Mouse (Mus musculus) forebrain, embryonic 16.5 days (tissue): ENCODE results near the gene L1cam. TPM values are rescaled to one million over a fixed set of nuclear protein-coding genes. Genes with fewer than 3 reads are reported as not detected.

Source experiments
- ATAC-seq: fragments of 200-750 bp; cut with Nextera tagmentation; 2 replicates; pipeline ENCODE4 v1.8.0; 2017; ENCODE audit warnings: mild to moderate bottlenecking, moderate library complexity
- H3K27ac ChIP-seq: fragments of 300-500 bp; sonication (generic); 2 replicates; pipeline ENCODE4 v1.5.1; 2014; ENCODE audit warnings: low read length, control low read depth
- H3K27me3 ChIP-seq: fragments of 300-500 bp; sonication (generic); replicated peaks from 2 replicates; pipeline ENCODE4 v1.6.1; 2014; ENCODE audit warnings: low read length; ENCODE audit not compliant: control insufficient read depth, insufficient read depth
- H3K36me3 ChIP-seq: fragments of 300-500 bp; sonication (generic); 2 replicates; pipeline ENCODE4 v1.6.1; 2014; ENCODE audit not compliant: control insufficient read depth, insufficient read depth
- H3K4me1 ChIP-seq: fragments of 300-500 bp; sonication (generic); replicated peaks from 2 replicates; pipeline ENCODE4 v1.6.1; 2014; ENCODE audit warnings: low read length; ENCODE audit not compliant: control insufficient read depth, insufficient read depth
- H3K4me2 ChIP-seq: fragments of 300-500 bp; sonication (generic); 2 replicates; pipeline ENCODE4 v1.6.1; 2014; ENCODE audit warnings: mild to moderate bottlenecking, low read length, control low read depth
- H3K4me3 ChIP-seq: fragments of 300-500 bp; sonication (generic); replicated peaks from 2 replicates; pipeline ENCODE4 v1.5.1; 2014; ENCODE audit warnings: mild to moderate bottlenecking, low read length, control low read depth
- H3K9ac ChIP-seq: fragments of 300-500 bp; sonication (generic); replicated peaks from 2 replicates; pipeline ENCODE4 v1.6.1; 2014; ENCODE audit warnings: low read depth, low read length, control low read depth
- H3K9me3 ChIP-seq: fragments of 300-500 bp; sonication (generic); 2 replicates; pipeline ENCODE4 v1.6.1; 2016; ENCODE audit warnings: low read length; ENCODE audit not compliant: control insufficient read depth
- WGBS: fragments of 180-500 bp; shearing (Covaris S2); extraction: QIAGEN DNeasy Blood & Tissue Kit; methylation state at CpG from one replicate; pipeline ENCODE4 v1.1.7; 2014; 5-methylcytosine and 5-hydroxymethylcytosine counted together
- polyA plus RNA-seq: library from polyadenylated mRNA; unstranded; fragments of >200 nt; fragmentation: Nextera tagmentation; extraction: Ambion mirVana; gene quantifications from 2 replicates; pipeline ENCODE4 v1.2.1, GENCODE M21; 2015

Gene L1cam
- polyA plus RNA-seq, 1 experiment from 2014 or later = 110 TPM

DNA sequence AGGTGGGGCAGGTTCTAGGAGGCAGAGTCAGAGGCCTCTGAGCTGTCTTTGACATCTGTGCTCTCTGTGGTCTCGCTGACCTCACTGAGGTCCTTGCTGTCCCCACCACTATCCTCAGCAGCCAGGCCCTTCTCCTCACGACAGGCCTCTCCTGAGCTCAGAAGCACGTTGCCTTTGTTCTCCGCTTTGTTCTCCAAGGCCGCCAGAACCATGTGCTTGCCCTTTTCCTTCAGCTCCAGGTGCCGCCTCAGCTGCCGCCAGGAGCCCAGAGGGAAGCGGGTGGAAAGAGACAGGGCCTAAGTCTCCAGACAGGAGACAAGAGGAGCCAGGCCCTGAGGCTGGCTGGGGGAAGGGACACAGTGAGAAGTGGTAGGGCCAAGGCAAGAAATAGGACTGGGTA is 21.0 kb upstream of the L1cam start:
- H3K9ac ChIP-seq = no peak overlapping the region
- 66% methylated on average over 8 of the region's 8 CpGs for WGBS
- H3K36me3 ChIP-seq = no peaks in the 10 kb centered on the region; the same call in 1 of the 2 replicates
- H3K4me2 ChIP-seq = no peak overlapping the region
- no peaks in the 10 kb centered on the region for H3K27me3 ChIP-seq
- H3K4me3 ChIP-seq = no peak overlapping the region
- no peak overlapping the region for H3K27ac ChIP-seq
- H3K4me1 ChIP-seq = peaks cover 10% of the 10 kb centered on the region
- no peak for ATAC-seq
- no peaks in the 10 kb centered on the region for H3K9me3 ChIP-seq

DNA sequence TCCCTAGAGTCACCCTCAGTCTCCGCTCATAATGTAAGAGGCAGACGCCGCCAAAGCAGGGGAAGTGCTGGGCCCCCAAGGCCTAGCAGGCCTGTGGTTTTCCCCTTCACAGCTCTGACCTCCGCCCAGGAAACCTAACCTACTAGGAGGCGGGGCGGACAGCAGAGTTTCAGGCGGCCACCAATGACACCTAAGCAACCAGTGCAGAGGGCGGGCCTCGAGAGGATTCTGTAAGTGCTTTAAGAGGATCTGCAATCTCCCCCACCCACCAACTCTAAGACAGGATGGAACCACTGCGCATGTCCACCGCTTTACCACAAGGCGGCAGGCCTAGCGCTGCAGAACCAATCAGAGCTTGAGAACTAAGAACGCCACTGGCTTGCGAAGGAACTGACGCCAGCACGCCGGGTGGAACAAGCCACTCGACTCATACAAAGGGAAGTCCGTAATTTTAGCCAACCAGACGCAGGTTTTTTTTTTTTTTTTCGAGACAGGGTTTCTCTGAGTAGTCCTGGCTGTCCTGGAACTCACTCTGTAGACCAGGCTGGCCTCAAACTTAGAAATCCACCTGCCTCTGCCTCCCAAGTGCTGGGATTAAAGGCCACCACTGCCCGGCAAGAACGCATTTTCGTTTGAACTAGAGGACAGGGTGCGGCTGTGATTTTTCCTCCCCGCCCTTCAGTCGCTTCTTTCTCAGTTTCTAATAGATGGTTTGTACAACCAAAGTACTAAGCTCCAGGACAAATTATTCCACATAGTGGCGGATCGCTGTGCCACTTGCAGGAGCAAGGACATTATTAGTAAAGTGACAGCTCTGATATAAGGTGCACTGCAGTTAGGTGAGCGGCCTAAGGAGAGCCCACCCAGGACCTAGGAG is 19.2 kb upstream of the L1cam start:
- ATAC-seq = peak; percentile 98
- Histone ChIP-seq H3K27me3 (no peaks in the 10 kb centered on the region; the same call in 1 of the 2 replicates), H3K4me3 (peak overlapping the region; percentile 32), H3K4me2 (peak overlapping the region; percentile 50), H3K4me1 (peaks cover 4% of the 10 kb centered on the region), H3K9ac (peak overlapping the region; percentile 51; the same call in 1 of the 2 replicates), H3K9me3 (no peaks in the 10 kb centered on the region), H3K27ac (peak overlapping the region; percentile 84), H3K36me3 (no peaks in the 10 kb centered on the region; the same call in 1 of the 2 replicates)
- WGBS = 28% methylated on average over 31 of the region's 31 CpGs

- no peaks in the 10 kb centered on the region; the same call in 1 of the 2 replicates for H3K27me3 ChIP-seq
- WGBS = 74% methylated on average over 2 of the region's 2 CpGs
- no peak overlapping the region for H3K9ac ChIP-seq
- H3K27ac ChIP-seq = no peak overlapping the region
- H3K4me3 ChIP-seq = no peak overlapping the region
- H3K4me1 ChIP-seq = peaks cover 4% of the 10 kb centered on the region
- no peaks in the 10 kb centered on the region for H3K36me3 ChIP-seq
- H3K4me2 ChIP-seq = no peak overlapping the region
- no peak for ATAC-seq
- no peaks in the 10 kb centered on the region for H3K9me3 ChIP-seq
Measured at GRCm38 (mm10) chrX:73911588-73911987, 15.7 kb upstream of the L1cam start.

DNA sequence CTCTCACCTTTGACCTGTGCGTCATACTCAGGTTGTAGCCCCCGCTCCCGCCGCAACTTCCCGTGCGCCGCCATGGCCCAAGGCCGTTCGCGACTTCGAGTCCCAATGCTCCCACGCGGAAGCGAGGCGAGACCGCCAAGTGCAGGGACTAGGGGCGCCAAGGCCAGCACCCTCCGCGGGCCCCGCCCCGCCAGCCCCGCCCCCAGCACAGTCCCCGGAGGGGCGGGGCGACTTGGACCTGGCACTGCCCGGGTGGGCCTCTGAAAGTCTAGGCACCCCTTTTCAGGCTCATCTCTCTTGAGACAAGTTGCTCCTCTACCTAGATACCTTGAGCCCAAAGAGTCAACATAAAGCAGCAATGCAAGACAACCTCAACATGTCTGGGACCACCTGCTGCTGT is 15.3 kb upstream of the L1cam start:
- Histone ChIP-seq H3K36me3 (no peaks in the 10 kb centered on the region), H3K4me3 (no peak overlapping the region), H3K4me2 (peak overlapping the region; percentile 11; the same call in 1 of the 2 replicates), H3K27ac (no peak overlapping the region), H3K4me1 (peaks cover 4% of the 10 kb centered on the region), H3K9me3 (no peaks in the 10 kb centered on the region), H3K9ac (no peak overlapping the region), H3K27me3 (no peaks in the 10 kb centered on the region; the same call in 1 of the 2 replicates)
- ATAC-seq = no peak
- 20% methylated on average over 22 of the region's 26 CpGs for WGBS

DNA sequence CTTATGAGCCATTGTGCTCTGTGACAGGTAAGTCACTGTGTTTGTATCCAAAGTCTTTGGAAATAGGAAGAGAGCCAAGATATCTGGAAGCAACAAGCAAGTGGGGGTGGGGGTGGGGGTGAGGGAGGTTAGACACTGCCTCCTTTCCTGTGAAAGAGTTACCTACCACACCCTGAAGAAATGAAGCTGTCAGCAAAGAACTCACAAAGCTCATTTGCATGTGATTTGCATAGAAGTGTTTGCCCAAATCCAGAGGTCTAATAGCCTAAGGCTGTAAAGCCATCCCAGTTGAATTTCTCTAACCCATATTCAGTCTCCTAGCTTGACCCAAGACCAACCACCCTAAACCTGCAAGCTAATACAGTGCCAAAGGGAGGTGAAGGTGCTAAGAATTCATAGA is 14.5 kb upstream of the L1cam start:
- H3K9ac ChIP-seq = no peak overlapping the region
- ATAC-seq = no peak
- H3K4me1 ChIP-seq = peaks cover under 1% of the 10 kb centered on the region
- no peaks in the 10 kb centered on the region for H3K36me3 ChIP-seq
- H3K9me3 ChIP-seq = no peaks in the 10 kb centered on the region
- H3K4me3 ChIP-seq = no peak overlapping the region
- H3K4me2 ChIP-seq = no peak overlapping the region
- no peaks in the 10 kb centered on the region; the same call in 1 of the 2 replicates for H3K27me3 ChIP-seq
- H3K27ac ChIP-seq = no peak overlapping the region

GRCm38 (mm10) chrX:73910049-73910448 is 14.1 kb upstream of the L1cam start:
- no peaks in the 10 kb centered on the region for H3K36me3 ChIP-seq
- ATAC-seq = no peak
- 71% methylated on average over 1 of the region's 1 CpGs for WGBS

DNA sequence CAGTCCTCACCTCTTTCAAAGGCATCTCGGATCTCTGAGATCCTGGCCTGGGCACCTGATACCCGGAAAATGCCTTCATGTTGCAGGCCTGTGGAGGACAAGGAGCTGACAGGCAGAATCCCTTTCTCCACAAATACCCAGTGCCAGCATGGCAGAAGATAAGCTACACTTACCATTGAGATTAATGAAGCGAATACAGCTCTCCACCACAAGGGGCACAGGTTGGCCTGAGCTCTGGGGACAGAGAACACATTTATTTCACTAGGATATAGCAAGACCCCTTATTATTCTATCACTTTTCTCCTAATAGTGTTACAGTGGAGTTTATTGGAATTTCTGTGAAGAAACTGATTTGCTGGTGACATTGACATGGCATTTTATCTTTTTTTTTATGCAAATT is 2.1 kb upstream of the L1cam start:
- ATAC-seq = no peak
- H3K9me3 ChIP-seq = no peaks in the 10 kb centered on the region
- WGBS = 70% methylated on average over 3 of the region's 3 CpGs

More at GRCm38 (mm10) chrX:73910049-73910448, 14.1 kb upstream of the L1cam start:
- no peaks in the 10 kb centered on the region; the same call in 1 of the 2 replicates for H3K4me1 ChIP-seq
- H3K9me3 ChIP-seq = no peaks in the 10 kb centered on the region
- no peak overlapping the region for H3K9ac ChIP-seq
- H3K4me3 ChIP-seq = no peak overlapping the region
- H3K4me2 ChIP-seq = no peak overlapping the region
- H3K27ac ChIP-seq = no peak overlapping the region
- H3K27me3 ChIP-seq = no peaks in the 10 kb centered on the region; the same call in 1 of the 2 replicates

DNA sequence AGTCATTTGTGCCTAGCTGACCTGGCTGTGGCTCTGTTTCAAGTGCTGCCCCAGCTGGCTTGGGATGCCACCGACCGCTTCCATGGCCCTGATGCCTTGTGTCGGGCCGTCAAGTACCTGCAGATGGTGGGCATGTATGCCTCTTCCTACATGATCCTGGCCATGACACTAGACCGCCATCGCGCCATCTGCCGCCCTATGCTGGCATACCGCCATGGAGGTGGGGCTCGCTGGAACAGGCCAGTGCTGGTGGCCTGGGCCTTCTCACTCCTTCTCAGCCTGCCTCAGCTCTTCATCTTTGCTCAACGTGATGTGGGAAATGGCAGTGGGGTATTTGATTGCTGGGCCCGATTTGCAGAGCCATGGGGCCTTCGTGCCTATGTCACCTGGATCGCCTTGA is 3.1 kb downstream of the L1cam start:
- Histone ChIP-seq H3K4me3 (no peak overlapping the region), H3K4me1 (no peaks in the 10 kb centered on the region), H3K27ac (no peak overlapping the region), H3K4me2 (no peak overlapping the region), H3K36me3 (no peaks in the 10 kb centered on the region), H3K9me3 (no peaks in the 10 kb centered on the region), H3K27me3 (no peaks in the 10 kb centered on the region), H3K9ac (no peak overlapping the region)
- 92% methylated on average over 14 of the region's 14 CpGs for WGBS
- ATAC-seq = no peak

More for the DNA sequence above, 2.1 kb upstream of the L1cam start:
- Histone ChIP-seq H3K27ac (no peak overlapping the region), H3K4me1 (no peaks in the 10 kb centered on the region), H3K36me3 (no peaks in the 10 kb centered on the region), H3K4me3 (no peak overlapping the region), H3K4me2 (no peak overlapping the region), H3K27me3 (no peaks in the 10 kb centered on the region), H3K9ac (no peak overlapping the region)

DNA sequence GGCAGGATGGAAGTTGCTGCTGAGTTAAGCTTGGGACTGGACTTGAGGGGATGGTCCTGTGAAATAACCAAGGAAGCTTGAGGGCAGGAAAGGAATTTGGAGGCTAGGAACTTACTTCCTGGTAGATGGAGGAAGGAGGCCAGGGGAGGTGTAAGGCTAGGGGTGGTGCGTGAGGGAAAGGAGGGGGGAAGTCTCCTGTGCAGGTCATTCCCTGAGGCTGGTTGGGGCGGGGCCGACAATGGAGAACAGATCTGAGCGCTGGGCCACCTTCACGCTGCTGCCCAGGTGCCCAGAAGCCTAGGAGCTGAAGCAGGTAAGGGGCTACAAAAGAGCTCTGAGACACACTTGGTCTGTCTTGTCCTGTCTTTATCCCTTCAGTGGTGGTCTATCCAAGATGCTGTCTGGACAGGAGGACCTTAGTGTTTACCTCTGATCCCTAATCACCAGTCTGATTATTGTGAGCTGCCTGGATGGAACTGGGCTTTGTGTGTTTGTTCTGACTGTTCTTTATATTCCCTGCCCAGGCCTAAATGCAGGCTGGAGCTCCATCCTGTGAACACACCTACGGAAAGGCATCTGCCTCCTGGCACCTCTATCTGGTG is 4.3 kb downstream of the L1cam start, which contains the start of gene Avpr2:
Avpr2 (plus strand) TSS at position 552 of the 602 bp plus-strand sequence.
- WGBS = 83% methylated on average over 6 of the region's 6 CpGs
- H3K9me3 ChIP-seq = no peaks in the 10 kb centered on the region
- H3K9ac ChIP-seq = no peak within 1 kb of the TSS
- no peaks in the 10 kb centered on the region for H3K4me1 ChIP-seq
- H3K4me2 ChIP-seq = no peak within 1 kb of the TSS
- ATAC-seq = no peak
- H3K27me3 ChIP-seq = no peaks in the 10 kb centered on the region
- no peak within 1 kb of the TSS for H3K4me3 ChIP-seq
- H3K27ac ChIP-seq = no peak within 1 kb of the TSS
- no peaks in the 10 kb centered on the region for H3K36me3 ChIP-seq
